Mouse (Mus musculus): ENCODE measurements around the gene Adarb1. TPM values are rescaled to one million over a fixed set of nuclear protein-coding genes. Genes with fewer than 3 reads are reported as not detected.

Gene Adarb1
- polyA plus RNA-seq, 1 experiment from 2014 or later: 15.4 TPM

- H3K27ac ChIP-seq (replicated peaks in 1 of 2; ENCODE audit: control insufficient read depth in 1 of 2, insufficient read depth in 1 of 2, low read depth in 2 of 2, low read length in 2 of 2): no peak overlapping the region
- H3K36me3 ChIP-seq (ENCODE audit: control insufficient read depth, insufficient read depth, low read length): no peaks in the 10 kb centered on the region
- WGBS: 78% methylated on average over 11 of the region's 11 CpGs
- no peaks in the 10 kb centered on the region; a peak in 1 of 4 replicates for H3K4me1 ChIP-seq (ENCODE audit: control insufficient read depth in 2 of 2, insufficient read depth in 2 of 2, low read length in 2 of 2)
- H3K27me3 ChIP-seq (ENCODE audit: control insufficient read depth, insufficient read depth, low read length): no peaks in the 10 kb centered on the region
- H3K4me3 ChIP-seq (ENCODE audit: control insufficient read depth in 1 of 2, insufficient read depth in 1 of 2, low read depth in 1 of 2, low read length in 2 of 2): no peak overlapping the region
- no peak overlapping the region for H3K9ac ChIP-seq (ENCODE audit: low read length)
- no peaks in the 10 kb centered on the region for H3K9me3 ChIP-seq (ENCODE audit: control insufficient read depth, low read length)
- no peak for ATAC-seq (ENCODE audit: insufficient number of reproducible peaks, insufficient read depth, low FRiP score, low read depth)
- no peak overlapping the region for H3K4me2 ChIP-seq (ENCODE audit: low read length)
These were observed 174.4 kb downstream of the Adarb1 start for GRCm38 (mm10) chr10:77243572-77244161.

DNA sequence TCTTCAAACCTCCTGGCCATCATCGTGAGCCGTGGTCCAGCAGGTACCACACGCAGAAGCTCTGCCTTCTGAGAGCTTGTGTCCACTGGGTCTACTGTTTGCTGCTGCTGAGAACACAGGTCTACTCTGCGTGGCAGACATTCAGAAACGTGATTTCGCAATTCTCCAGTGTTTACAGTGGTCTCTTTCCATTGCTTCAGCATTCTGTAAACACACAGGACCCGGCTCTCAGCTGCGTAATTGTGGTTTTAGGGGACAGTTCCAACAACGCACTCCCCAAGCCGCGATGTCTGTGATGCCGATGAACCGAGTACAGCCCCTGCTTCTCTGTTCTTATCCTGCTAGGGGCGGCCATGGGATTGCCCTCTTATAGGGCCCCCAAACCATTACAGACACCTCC, 175.2 kb downstream of the Adarb1 start:
- Histone ChIP-seq H3K36me3 (ENCODE audit: control insufficient read depth, insufficient read depth, low read length) (no peaks in the 10 kb centered on the region), H3K27ac (replicated peaks in 1 of 2; ENCODE audit: control insufficient read depth in 1 of 2, insufficient read depth in 1 of 2, low read depth in 2 of 2, low read length in 2 of 2) (no peak overlapping the region), H3K4me3 (ENCODE audit: control insufficient read depth in 1 of 2, insufficient read depth in 1 of 2, low read depth in 1 of 2, low read length in 2 of 2) (no peak overlapping the region), H3K4me2 (ENCODE audit: low read length) (no peak overlapping the region), H3K9ac (ENCODE audit: low read length) (no peak overlapping the region), H3K4me1 (ENCODE audit: control insufficient read depth in 2 of 2, insufficient read depth in 2 of 2, low read length in 2 of 2) (peaks cover 0 to 3% of the 10 kb centered on the region in 2 experiments; a peak in 1 of 4 replicates), H3K27me3 (ENCODE audit: control insufficient read depth, insufficient read depth, low read length) (no peaks in the 10 kb centered on the region), H3K9me3 (ENCODE audit: control insufficient read depth, low read length) (no peaks in the 10 kb centered on the region)
- 81% methylated on average over 14 of the region's 14 CpGs for WGBS
- ATAC-seq (ENCODE audit: insufficient number of reproducible peaks, insufficient read depth, low FRiP score, low read depth): no peak

- Histone ChIP-seq H3K9ac (ENCODE audit: low read length) (no peak overlapping the region), H3K4me3 (ENCODE audit: control insufficient read depth in 1 of 2, insufficient read depth in 1 of 2, low read depth in 1 of 2, low read length in 2 of 2) (no peak overlapping the region), H3K9me3 (ENCODE audit: control insufficient read depth, low read length) (no peaks in the 10 kb centered on the region), H3K27ac (replicated peaks in 1 of 2; ENCODE audit: control insufficient read depth in 1 of 2, insufficient read depth in 1 of 2, low read depth in 2 of 2, low read length in 2 of 2) (no peak overlapping the region), H3K4me2 (ENCODE audit: low read length) (no peak overlapping the region), H3K27me3 (ENCODE audit: control insufficient read depth, insufficient read depth, low read length) (no peaks in the 10 kb centered on the region), H3K4me1 (ENCODE audit: control insufficient read depth in 2 of 2, insufficient read depth in 2 of 2, low read length in 2 of 2) (peaks cover 0 to 5% of the 10 kb centered on the region in 2 experiments; a peak in 1 of 4 replicates), H3K36me3 (ENCODE audit: control insufficient read depth, insufficient read depth, low read length) (no peaks in the 10 kb centered on the region)
- WGBS: 47% methylated on average over 3 of the region's 3 CpGs
- ATAC-seq (ENCODE audit: insufficient number of reproducible peaks, insufficient read depth, low FRiP score, low read depth): no peak
These were observed 175.7 kb downstream of the Adarb1 start for GRCm38 (mm10) chr10:77242396-77242795.

GRCm38 (mm10) chr10:77240764-77241163, 177.3 kb downstream of the Adarb1 start:
- H3K9me3 ChIP-seq (ENCODE audit: control insufficient read depth, low read length): no peaks in the 10 kb centered on the region
- H3K27ac ChIP-seq (replicated peaks in 1 of 2; ENCODE audit: control insufficient read depth in 1 of 2, insufficient read depth in 1 of 2, low read depth in 2 of 2, low read length in 2 of 2): no peak overlapping the region
- no peak for ATAC-seq (ENCODE audit: insufficient number of reproducible peaks, insufficient read depth, low FRiP score, low read depth)
- no peak overlapping the region for H3K4me3 ChIP-seq (ENCODE audit: control insufficient read depth in 1 of 2, insufficient read depth in 1 of 2, low read depth in 1 of 2, low read length in 2 of 2)
- H3K27me3 ChIP-seq (ENCODE audit: control insufficient read depth, insufficient read depth, low read length): no peaks in the 10 kb centered on the region
- H3K9ac ChIP-seq (ENCODE audit: low read length): no peak overlapping the region
- H3K4me2 ChIP-seq (ENCODE audit: low read length): no peak overlapping the region
- no peaks in the 10 kb centered on the region for H3K36me3 ChIP-seq (ENCODE audit: control insufficient read depth, insufficient read depth, low read length)
- 72% methylated on average over 8 of the region's 8 CpGs for WGBS
- peaks cover 0 to 5% of the 10 kb centered on the region in 2 experiments; a peak in 1 of 4 replicates for H3K4me1 ChIP-seq (ENCODE audit: control insufficient read depth in 2 of 2, insufficient read depth in 2 of 2, low read length in 2 of 2)

Other genes with a start within 250 kb of the Adarb1 start
- 105 TPM in 2 replicates for gene Pofut2, start 159.1 kb downstream of the Adarb1 start, polyA plus RNA-seq (2014; fragmentation: Nextera tagmentation; extraction: Ambion mirVana)
- 23.0 TPM in 2 replicates for gene Fam207a, start 97.5 kb upstream of the Adarb1 start, polyA plus RNA-seq (2014; fragmentation: Nextera tagmentation; extraction: Ambion mirVana)
- 1.5 and 2.4 TPM in 2 replicates for gene Itgb2, start 112.0 kb upstream of the Adarb1 start, polyA plus RNA-seq (2014; fragmentation: Nextera tagmentation; extraction: Ambion mirVana)
- 128 and 133 TPM in 2 replicates for gene Pttg1ip, start 163.4 kb upstream of the Adarb1 start, polyA plus RNA-seq (2014; fragmentation: Nextera tagmentation; extraction: Ambion mirVana)
- 144 and 156 TPM in 2 replicates for gene Sumo3, start 187.8 kb upstream of the Adarb1 start, polyA plus RNA-seq (2014; fragmentation: Nextera tagmentation; extraction: Ambion mirVana)
- gene Gm49325, start 187.9 kb upstream of the Adarb1 start, polyA plus RNA-seq (2014; fragmentation: Nextera tagmentation; extraction: Ambion mirVana): 2.9 TPM in 1 of 2 replicates, not detected in the other
- gene Ube2g2, start 204.0 kb upstream of the Adarb1 start, polyA plus RNA-seq (2014; fragmentation: Nextera tagmentation; extraction: Ambion mirVana): 50.4 and 53.0 TPM in 2 replicates